Mouse (Mus musculus) limb, embryonic 13.5 days (tissue): ENCODE results near the gene Rap1gap2. TPM values are rescaled to one million over a fixed set of nuclear protein-coding genes. Genes with fewer than 3 reads are reported as not detected.

Experiments
- ATAC-seq: fragments of 200-750 bp; cut with Nextera tagmentation; 2 replicates; pipeline ENCODE4 v1.8.0; 2017; ENCODE audit warnings: low read depth, moderate number of reproducible peaks, moderate TSS enrichment; ENCODE audit not compliant: low FRiP score
- H3K27ac ChIP-seq: fragments of 300-500 bp; sonication (generic); 2 replicates; pipeline ENCODE4 v1.5.1; 2015; ENCODE audit warnings: inconsistent platforms, mild to moderate bottlenecking, moderate library complexity
- H3K27me3 ChIP-seq: fragments of 300-500 bp; sonication (generic); 2 replicates; pipeline ENCODE4 v1.6.1; 2015; ENCODE audit warnings: mild to moderate bottlenecking, inconsistent platforms
- H3K36me3 ChIP-seq: fragments of 300-500 bp; sonication (generic); 2 replicates; pipeline ENCODE4 v1.6.1; 2015; ENCODE audit warnings: inconsistent platforms, mild to moderate bottlenecking, moderate library complexity
- H3K4me1 ChIP-seq: fragments of 300-500 bp; sonication (generic); 2 replicates; pipeline ENCODE4 v1.6.1; 2015; ENCODE audit warnings: inconsistent platforms
- H3K4me2 ChIP-seq: fragments of 300-500 bp; sonication (generic); replicated peaks from 2 replicates; pipeline ENCODE4 v1.6.1; 2015; ENCODE audit warnings: inconsistent platforms, mild to moderate bottlenecking, moderate library complexity
- H3K4me3 ChIP-seq: fragments of 300-500 bp; sonication (generic); 2 replicates; pipeline ENCODE4 v1.5.1; 2015; ENCODE audit warnings: moderate library complexity, mild to moderate bottlenecking, inconsistent platforms
- H3K9ac ChIP-seq: fragments of 300-500 bp; sonication (generic); 2 replicates; pipeline ENCODE4 v1.6.1; 2015; ENCODE audit warnings: mild to moderate bottlenecking, inconsistent platforms
- H3K9me3 ChIP-seq: fragments of 300-500 bp; sonication (generic); 2 replicates; pipeline ENCODE4 v1.6.1; 2016; ENCODE audit warnings: inconsistent platforms
- WGBS: fragments of 180-500 bp; shearing (Covaris S2); methylation state at CpG from one replicate; pipeline ENCODE4 v1.1.7; 2015; 5-methylcytosine and 5-hydroxymethylcytosine counted together
- polyA plus RNA-seq: library from polyadenylated mRNA; unstranded; fragments of >200 nt; fragmentation: Nextera tagmentation; extraction: Ambion mirVana; gene quantifications from 2 replicates; pipeline ENCODE4 v1.2.1, GENCODE M21; 2015

Gene Rap1gap2
- polyA plus RNA-seq, 1 experiment from 2014 or later = 1.2 TPM

DNA sequence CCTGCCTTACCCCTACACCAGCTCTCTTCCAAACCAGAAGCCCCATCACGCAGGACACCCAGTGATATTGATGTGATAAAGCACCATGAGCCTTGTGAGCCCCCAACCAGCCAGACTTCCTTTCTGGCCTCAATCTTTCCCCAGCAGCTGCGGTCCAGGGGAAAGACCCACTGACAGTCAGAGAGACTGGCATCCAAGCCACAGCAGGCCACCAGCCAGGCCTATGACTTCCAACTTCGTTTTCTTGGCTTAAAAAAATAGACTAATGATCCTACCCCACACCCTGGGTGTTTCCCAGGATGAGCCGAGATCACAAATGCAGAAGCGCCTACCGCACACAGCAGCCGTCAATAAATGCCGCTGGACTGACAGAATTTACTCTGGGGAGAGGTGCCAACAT lies 151.1 kb downstream of the Rap1gap2 start:
- Histone ChIP-seq H3K27me3 (0 out of 2 replicates have a peak, but pooled peaks cover 3% of the 10 kb centered on the region), H3K27ac (no peak overlapping the region), H3K4me3 (no peak overlapping the region), H3K9me3 (no peaks in the 10 kb centered on the region), H3K4me2 (no peak overlapping the region), H3K4me1 (no peaks in the 10 kb centered on the region), H3K36me3 (no peaks in the 10 kb centered on the region), H3K9ac (no peak overlapping the region)
- no peak for ATAC-seq
- WGBS = 82% methylated on average over 8 of the region's 8 CpGs

DNA sequence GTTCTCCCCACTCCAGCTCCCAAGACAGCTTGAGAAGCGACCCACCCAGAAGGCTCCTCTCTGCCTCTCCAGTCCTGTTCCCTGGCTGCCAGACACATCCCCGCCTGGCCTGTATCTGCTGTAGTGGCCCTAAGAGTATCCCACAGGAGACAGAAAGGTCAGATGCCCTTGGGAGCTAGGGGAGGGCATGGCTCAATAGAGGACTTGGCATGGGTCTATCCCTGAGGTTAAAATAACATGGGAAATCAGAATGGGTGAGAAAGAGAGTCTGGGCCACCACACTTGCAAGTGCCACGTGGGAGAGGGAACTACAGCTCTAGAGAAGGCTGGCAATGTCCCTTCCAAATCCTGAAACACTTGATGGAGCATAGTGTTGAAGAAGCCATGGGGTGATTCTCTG lies 152.3 kb downstream of the Rap1gap2 start:
- H3K4me3 ChIP-seq = no peak overlapping the region
- H3K36me3 ChIP-seq = no peaks in the 10 kb centered on the region
- H3K9me3 ChIP-seq = no peaks in the 10 kb centered on the region
- no peak overlapping the region for H3K27ac ChIP-seq
- no peak for ATAC-seq
- 0 out of 2 replicates have a peak, but pooled peaks cover 3% of the 10 kb centered on the region for H3K27me3 ChIP-seq
- H3K4me2 ChIP-seq = no peak overlapping the region
- H3K9ac ChIP-seq = no peak overlapping the region
- 67% methylated on average over 3 of the region's 3 CpGs for WGBS
- H3K4me1 ChIP-seq = no peaks in the 10 kb centered on the region

DNA sequence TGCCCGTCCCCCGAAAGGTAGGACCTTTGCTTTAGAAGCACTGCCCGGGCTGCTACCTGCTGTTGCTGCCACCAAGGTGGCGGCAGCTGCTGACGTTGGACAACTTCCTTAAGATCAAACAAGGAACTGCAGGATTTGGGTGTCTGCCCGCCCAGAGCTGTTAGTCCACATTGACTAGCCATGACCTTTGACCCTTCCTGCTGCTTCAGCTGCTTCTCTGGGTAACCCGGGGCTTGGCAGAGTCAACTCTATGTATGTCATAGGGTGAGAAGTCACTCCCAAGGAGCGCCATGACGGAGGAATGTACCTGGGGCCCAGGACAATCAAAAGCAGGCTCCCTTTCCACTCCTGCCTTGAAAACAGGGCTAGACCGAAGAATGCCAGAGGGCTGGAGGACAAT lies 153.5 kb downstream of the Rap1gap2 start:
- H3K4me2 ChIP-seq = no peak overlapping the region
- H3K4me1 ChIP-seq = no peaks in the 10 kb centered on the region
- no peaks in the 10 kb centered on the region for H3K36me3 ChIP-seq
- H3K9ac ChIP-seq = no peak overlapping the region
- no peak for ATAC-seq
- WGBS = 67% methylated on average over 10 of the region's 10 CpGs
- H3K9me3 ChIP-seq = no peaks in the 10 kb centered on the region
- H3K27me3 ChIP-seq = no peaks in the 10 kb centered on the region
- H3K27ac ChIP-seq = no peak overlapping the region
- no peak overlapping the region for H3K4me3 ChIP-seq

DNA sequence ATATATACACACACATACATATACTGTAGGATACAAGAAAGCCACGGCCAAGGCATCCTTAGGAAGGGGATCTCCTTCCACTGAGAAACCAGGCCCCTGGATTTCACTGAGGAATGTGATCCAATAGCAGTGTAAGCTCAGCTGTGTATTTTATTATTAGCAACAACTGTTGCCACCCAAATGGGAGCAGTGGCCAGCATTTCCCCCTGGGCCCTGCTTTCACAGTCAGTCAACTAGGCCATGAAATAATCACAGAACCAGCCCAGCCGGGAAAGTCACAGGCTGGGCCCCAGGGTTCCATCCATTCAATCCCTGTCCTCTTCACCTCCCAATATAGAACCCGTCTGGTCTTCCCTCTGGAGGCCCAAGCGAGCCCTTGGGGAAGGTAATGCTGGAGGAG lies 162.2 kb downstream of the Rap1gap2 start:
- H3K4me2 ChIP-seq = no peak overlapping the region
- no peaks in the 10 kb centered on the region for H3K4me1 ChIP-seq
- no peaks in the 10 kb centered on the region for H3K27me3 ChIP-seq
- peaks cover 7% of the 10 kb centered on the region for H3K9me3 ChIP-seq
- no peak; the same call in 1 of the 2 replicates for ATAC-seq
- no peaks in the 10 kb centered on the region for H3K36me3 ChIP-seq
- no peak overlapping the region for H3K4me3 ChIP-seq
- no peak overlapping the region for H3K9ac ChIP-seq
- WGBS = 54% methylated on average over 4 of the region's 4 CpGs
- H3K27ac ChIP-seq = no peak overlapping the region

DNA sequence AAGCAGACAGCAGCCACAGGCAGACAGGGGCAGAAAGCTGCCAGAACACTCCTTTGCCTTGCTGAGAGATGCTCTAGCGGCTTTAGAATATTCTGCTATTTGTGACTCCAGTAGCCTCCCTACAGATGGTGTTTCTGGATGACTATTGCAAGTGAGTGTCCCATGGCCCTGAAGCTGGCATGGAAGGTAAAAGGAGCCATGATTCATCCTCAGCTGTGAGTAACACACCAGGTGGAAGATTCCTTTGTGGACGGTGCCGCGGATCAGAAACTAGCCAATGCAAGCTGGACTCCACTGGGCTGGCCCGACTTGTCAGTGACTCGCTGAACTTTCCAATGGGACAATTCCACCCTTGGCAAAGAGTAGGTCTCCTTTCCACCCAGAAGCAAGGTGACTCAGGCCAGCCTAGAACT lies 162.7 kb downstream of the Rap1gap2 start:
- Histone ChIP-seq H3K27me3 (no peaks in the 10 kb centered on the region), H3K4me3 (no peak overlapping the region), H3K9me3 (peaks cover 7% of the 10 kb centered on the region), H3K36me3 (no peaks in the 10 kb centered on the region), H3K9ac (no peak overlapping the region), H3K27ac (no peak overlapping the region), H3K4me1 (no peaks in the 10 kb centered on the region), H3K4me2 (no peak overlapping the region)
- no peak for ATAC-seq
- WGBS = 86% methylated on average over 6 of the region's 6 CpGs

DNA sequence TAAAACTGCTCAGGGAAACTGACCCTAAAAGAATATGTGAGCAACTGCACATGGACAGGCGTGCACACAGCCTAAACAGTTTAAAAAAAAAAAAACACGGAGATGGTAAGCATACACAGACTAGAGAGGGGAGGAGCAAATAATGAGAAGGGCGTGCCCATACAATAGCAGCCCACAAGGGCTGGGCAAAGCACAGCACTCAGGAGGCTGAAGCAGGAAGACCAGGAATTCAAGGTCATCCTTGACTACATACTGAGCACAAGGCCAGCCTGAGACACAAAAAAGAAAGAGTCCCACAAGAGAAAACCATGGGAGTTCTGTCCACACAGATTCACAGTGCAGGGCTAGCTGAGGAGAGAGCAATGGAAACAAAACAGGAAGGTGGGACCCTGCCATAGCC lies 165.1 kb downstream of the Rap1gap2 start:
- 72% methylated on average over 3 of the region's 3 CpGs for WGBS
- H3K27ac ChIP-seq = no peak overlapping the region
- H3K9ac ChIP-seq = no peak overlapping the region
- H3K4me2 ChIP-seq = no peak overlapping the region
- no peaks in the 10 kb centered on the region for H3K36me3 ChIP-seq
- no peak overlapping the region for H3K4me3 ChIP-seq
- 0 out of 2 replicates have a peak, but pooled peaks cover 2% of the 10 kb centered on the region for H3K4me1 ChIP-seq
- no peak for ATAC-seq
- H3K9me3 ChIP-seq = peaks cover 7% of the 10 kb centered on the region
- no peaks in the 10 kb centered on the region for H3K27me3 ChIP-seq

DNA sequence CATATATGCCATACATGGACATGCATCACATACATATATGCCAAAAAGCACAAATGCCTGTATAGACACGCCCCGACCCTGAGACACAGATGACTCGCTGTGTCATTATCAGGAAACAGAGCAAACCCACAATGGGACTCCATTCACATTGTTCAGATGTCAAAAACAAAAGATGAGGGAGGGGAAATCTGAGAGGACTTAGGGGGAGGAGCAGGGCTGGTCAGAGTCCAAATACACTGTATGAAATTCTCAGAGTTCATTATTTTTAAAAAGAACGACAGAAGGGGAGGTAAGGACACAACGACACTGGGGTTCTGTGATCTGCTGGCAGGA lies 166.8 kb downstream of the Rap1gap2 start:
- 0 out of 2 replicates have a peak, but pooled peaks cover 5% of the 10 kb centered on the region for H3K4me1 ChIP-seq

DNA sequence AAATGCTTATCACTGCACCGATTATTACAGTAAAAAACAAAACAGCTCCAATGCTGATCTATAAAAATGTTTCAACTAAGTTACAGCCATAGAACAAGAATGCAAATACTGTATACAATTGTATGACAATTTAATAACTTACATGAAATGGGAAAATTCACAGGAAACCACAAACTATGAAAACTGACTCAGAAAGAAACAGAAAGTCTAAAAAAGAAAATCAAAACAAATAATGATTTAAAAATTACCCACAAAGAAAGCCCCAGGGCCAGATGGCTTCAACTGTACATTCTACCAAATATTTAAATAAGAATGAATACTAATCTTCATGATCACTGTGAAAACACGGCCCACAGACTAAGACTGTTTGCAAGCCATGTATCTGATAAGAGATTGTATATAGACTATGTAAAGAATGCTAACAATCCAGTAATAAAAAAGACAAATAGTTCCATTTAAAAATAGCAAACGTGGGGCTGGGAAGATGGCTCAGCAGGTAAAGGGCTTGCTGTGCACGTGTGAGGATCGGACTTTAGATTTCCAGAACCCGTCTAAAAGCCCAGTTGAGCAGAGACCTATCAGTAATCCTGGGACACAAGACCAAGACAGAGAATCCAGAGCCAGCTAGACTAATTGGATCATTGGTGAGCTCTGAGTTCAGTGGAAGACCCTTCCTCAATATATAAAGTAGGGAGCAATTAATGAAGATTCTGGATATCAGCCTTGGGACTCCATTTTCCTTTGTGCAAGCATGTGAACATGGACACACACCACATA lies 167.4 kb downstream of the Rap1gap2 start:
- Histone ChIP-seq H3K27me3 (no peaks in the 10 kb centered on the region), H3K4me1 (0 out of 2 replicates have a peak, but pooled peaks cover 5% of the 10 kb centered on the region), H3K4me3 (no peak overlapping the region), H3K9me3 (peaks cover 7% of the 10 kb centered on the region), H3K4me2 (no peak overlapping the region), H3K36me3 (no peaks in the 10 kb centered on the region), H3K9ac (no peak overlapping the region), H3K27ac (no peak overlapping the region)
- no peak for ATAC-seq
- WGBS = 83% methylated on average over 6 of the region's 6 CpGs

More for the DNA sequence above, 166.8 kb downstream of the Rap1gap2 start:
- Histone ChIP-seq H3K4me3 (no peak overlapping the region), H3K9ac (no peak overlapping the region), H3K27me3 (no peaks in the 10 kb centered on the region), H3K36me3 (no peaks in the 10 kb centered on the region), H3K9me3 (peaks cover 7% of the 10 kb centered on the region), H3K4me2 (no peak overlapping the region), H3K27ac (no peak overlapping the region)
- ATAC-seq = no peak
- WGBS = 89% methylated on average over 5 of the region's 5 CpGs

DNA sequence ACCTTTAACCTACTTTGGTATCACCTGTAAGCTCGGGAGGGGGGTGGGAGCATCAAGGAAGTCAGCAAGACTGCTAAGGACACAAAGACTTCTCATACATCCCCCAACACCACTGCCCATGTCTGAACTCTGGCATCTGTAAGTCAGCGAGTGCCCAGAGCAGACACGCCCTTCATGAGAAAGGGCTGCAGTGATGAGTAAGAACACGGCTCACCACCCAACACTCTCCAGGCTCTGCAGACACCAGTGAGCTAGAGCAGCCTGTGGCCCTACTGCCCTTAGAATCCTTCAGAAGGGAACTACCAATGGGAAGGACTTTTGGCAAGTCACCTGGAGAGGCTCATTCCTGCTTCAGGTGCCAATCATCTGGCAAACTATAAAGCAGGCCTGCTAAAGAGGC lies 168.3 kb downstream of the Rap1gap2 start:
- Histone ChIP-seq H3K4me2 (no peak overlapping the region), H3K9ac (no peak overlapping the region), H3K27me3 (no peaks in the 10 kb centered on the region), H3K36me3 (no peaks in the 10 kb centered on the region), H3K4me3 (no peak overlapping the region), H3K27ac (no peak overlapping the region), H3K9me3 (peaks cover 7% of the 10 kb centered on the region), H3K4me1 (0 out of 2 replicates have a peak, but pooled peaks cover 5% of the 10 kb centered on the region)
- ATAC-seq = no peak
- 81% methylated on average over 4 of the region's 4 CpGs for WGBS

DNA sequence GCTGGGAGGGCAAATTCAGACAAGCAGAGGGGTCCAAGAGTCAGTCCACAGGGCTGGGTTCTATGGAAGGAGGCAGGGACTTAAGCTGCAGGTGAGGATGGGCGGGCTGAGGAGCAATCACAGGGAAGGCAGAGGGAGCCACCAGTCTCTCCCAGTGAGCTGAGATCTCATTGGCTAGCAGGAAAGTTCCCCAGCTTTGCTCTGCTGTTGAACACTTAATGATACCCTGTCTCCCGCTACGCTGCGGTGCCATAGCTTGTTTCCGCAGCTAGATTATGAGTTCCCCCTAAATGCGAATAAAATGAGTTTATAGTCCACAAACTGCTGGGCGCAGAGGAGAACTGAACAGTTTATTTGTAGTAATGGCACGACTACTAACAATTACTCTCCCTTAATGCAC lies 170.6 kb downstream of the Rap1gap2 start:
- 0 out of 2 replicates have a peak, but pooled peaks cover 5% of the 10 kb centered on the region for H3K4me1 ChIP-seq
- H3K36me3 ChIP-seq = no peaks in the 10 kb centered on the region
- no peak overlapping the region for H3K9ac ChIP-seq
- no peak overlapping the region for H3K4me2 ChIP-seq
- no peak overlapping the region for H3K27ac ChIP-seq
- H3K27me3 ChIP-seq = no peaks in the 10 kb centered on the region
- 59% methylated on average over 8 of the region's 8 CpGs for WGBS
- ATAC-seq = no peak
- peaks cover 6% of the 10 kb centered on the region for H3K9me3 ChIP-seq
- no peak overlapping the region for H3K4me3 ChIP-seq

DNA sequence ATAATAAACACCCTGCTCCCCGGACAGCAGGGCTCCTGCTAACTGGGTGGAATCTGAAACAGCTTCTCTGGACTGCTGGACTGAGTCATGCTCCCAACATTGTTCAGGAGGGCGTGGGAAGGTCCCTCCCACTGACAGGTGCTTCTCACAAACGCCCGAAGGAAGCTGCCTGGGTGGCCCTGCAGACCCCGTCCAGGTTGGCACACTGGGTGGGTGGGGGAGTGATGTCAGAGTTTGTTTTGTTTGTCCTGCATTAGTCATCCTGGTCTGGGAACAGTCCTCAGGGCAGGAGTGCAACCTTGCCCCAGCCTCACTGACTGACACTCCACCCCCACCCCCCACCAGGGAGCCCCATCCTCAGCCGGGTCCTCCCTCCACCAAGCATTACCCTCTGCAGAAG lies 171.5 kb downstream of the Rap1gap2 start:
- Histone ChIP-seq H3K4me2 (no peak overlapping the region), H3K27ac (no peak overlapping the region), H3K4me3 (no peak overlapping the region), H3K9ac (no peak overlapping the region), H3K36me3 (no peaks in the 10 kb centered on the region), H3K27me3 (no peaks in the 10 kb centered on the region), H3K4me1 (0 out of 2 replicates have a peak, but pooled peaks cover 5% of the 10 kb centered on the region), H3K9me3 (no peaks in the 10 kb centered on the region)
- 56% methylated on average over 6 of the region's 6 CpGs for WGBS
- ATAC-seq = no peak

DNA sequence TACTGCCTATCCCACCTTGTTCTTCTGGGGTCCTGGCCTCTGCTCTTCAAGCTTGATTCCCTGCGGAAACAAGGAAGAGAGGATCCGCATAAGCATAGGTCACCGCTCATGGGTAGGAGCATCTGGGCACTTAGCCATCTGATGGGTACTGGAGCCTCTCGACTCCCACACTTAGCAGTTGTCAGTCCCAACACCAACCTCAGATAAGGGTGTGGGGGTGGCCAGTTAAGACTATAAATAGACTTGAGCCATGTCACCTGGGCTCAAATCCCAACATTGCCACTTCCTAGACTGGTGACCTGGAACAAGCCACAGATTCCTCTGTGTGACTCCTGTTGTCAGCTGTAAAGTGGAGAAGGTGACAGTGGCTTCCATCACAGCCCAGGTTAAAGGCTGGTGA lies 172.5 kb downstream of the Rap1gap2 start:
- Histone ChIP-seq H3K9ac (no peak overlapping the region), H3K27ac (no peak overlapping the region), H3K4me2 (no peak overlapping the region), H3K36me3 (no peaks in the 10 kb centered on the region), H3K27me3 (no peaks in the 10 kb centered on the region), H3K4me3 (no peak overlapping the region), H3K9me3 (no peaks in the 10 kb centered on the region), H3K4me1 (0 out of 2 replicates have a peak, but pooled peaks cover 5% of the 10 kb centered on the region)
- 91% methylated on average over 4 of the region's 4 CpGs for WGBS
- no peak for ATAC-seq

DNA sequence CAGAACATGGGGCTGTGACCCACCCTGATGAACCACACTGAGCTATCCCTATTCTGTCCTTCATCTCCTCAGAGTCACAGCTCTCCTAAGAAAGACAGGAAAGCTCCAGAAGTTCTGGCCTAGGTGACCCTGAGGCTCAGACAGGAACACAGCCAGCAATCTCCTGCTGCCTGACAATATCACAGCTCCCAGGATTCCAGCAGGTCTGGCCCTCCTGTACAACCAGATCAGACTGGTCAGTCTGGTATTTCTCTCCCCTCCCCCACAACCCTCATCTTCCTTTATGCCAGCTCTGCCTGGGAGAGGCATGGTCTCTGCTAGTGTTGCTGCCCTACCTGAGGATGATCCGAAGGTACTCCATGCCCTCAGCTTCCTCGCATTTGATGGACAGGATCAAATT lies 175.3 kb downstream of the Rap1gap2 start:
- H3K4me2 ChIP-seq = no peak overlapping the region
- H3K4me1 ChIP-seq = 0 out of 2 replicates have a peak, but pooled peaks cover 1% of the 10 kb centered on the region
- WGBS = 88% methylated on average over 2 of the region's 2 CpGs
- H3K4me3 ChIP-seq = no peak overlapping the region
- H3K9me3 ChIP-seq = no peaks in the 10 kb centered on the region
- no peak overlapping the region for H3K9ac ChIP-seq
- no peak for ATAC-seq
- no peaks in the 10 kb centered on the region for H3K27me3 ChIP-seq
- no peaks in the 10 kb centered on the region for H3K36me3 ChIP-seq
- no peak overlapping the region for H3K27ac ChIP-seq
